Comparison of ENCODE assay signal across 9 mouse cellular contexts in the genomic region with DNA sequence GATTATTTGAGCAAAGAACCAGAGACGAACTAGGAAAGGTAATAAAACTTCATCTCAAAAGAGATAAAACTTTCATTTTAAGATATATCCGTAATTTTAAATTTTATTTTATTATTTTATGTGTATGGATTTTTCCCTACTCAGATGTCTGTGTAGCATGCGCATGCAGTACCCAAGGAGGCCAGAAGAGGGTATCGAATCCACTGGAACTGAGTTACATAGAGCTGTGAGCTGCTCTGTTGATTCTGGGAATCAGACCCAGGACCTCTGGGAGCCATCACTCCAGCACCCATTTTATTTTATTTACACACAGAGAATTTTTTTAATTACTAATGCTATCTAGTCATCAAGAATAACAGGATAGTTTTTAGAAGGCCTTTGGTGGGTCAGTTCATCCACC. TPM values are rescaled to one million over a fixed set of nuclear protein-coding genes. Genes with fewer than 3 reads are reported as not detected.
DNase-seq lines count a peak whose midpoint lies in the region; ATAC-seq and TF ChIP-seq lines count a peak whose summit lies in the region.
"Had no signal": no experiment of that assay in that cellular context is flagged by ENCODE, and none has a peak within 500 bp of the region (broad histone marks: within the 10 kb centered on the region; RNA-seq: fewer than 3 reads in every experiment).

No protein-coding gene starts in this region.

- H3K36me3 ChIP-seq in hindbrain, embryonic 14.5 days (replicated peaks; ENCODE audit: control insufficient read depth, insufficient read depth), result no peaks in the 10 kb centered on the region
- no peaks in the 10 kb centered on the region for H3K36me3 ChIP-seq in hindbrain, embryonic 12.5 days
- H3K36me3 ChIP-seq in kidney, postnatal 0 days (ENCODE audit: insufficient read depth, low read length), result no peaks in the 10 kb centered on the region

- H3K4me3 ChIP-seq in hindbrain, embryonic 14.5 days (replicated peaks; ENCODE audit: low read length), result no peak overlapping the region
- no peak overlapping the region for H3K4me3 ChIP-seq in hindbrain, embryonic 12.5 days
- no peak overlapping the region for H3K4me3 ChIP-seq in kidney, postnatal 0 days (replicated peaks; ENCODE audit: low read depth, low read length)
- H3K4me3 ChIP-seq: erythroblast, embryonic 14.5 days had no signal

- peak; percentile 65; the same call in 1 of the 2 replicates for TF ChIP-seq CTCF in brain, embryonic 14.5 days (IDR thresholded peaks at IDR 0.05; ENCODE audit: borderline replicate concordance, extremely low read depth, insufficient read depth, insufficient read length)
- TF ChIP-seq CTCF in kidney, postnatal 0 days (IDR thresholded peaks at IDR 0.05; ENCODE audit: low read depth), result peak; percentile 64

- no peak overlapping the region for H3K27ac ChIP-seq in hindbrain, embryonic 14.5 days
- H3K27ac ChIP-seq in hindbrain, embryonic 12.5 days, result no peak overlapping the region
- H3K27ac ChIP-seq in kidney, postnatal 0 days, result peak overlapping the region; percentile 82; the same call in 1 of the 2 replicates

- peak; percentile 59 for DNase-seq in hindbrain, embryonic 14.5 days (ENCODE audit: low spot score)
- DNase-seq in ES-CJ7 (ENCODE audit: low read depth, low spot score), result peak; percentile 60
- DNase-seq in brain, embryonic 14.5 days (ENCODE audit: low read depth), result peak; percentile 55
- no peak for DNase-seq in kidney, postnatal 0 days (ENCODE audit: low spot score)
- peak; percentile 17 to 30 for DNase-seq in natural killer cell, adult 2 months (ENCODE audit: low spot score in 2 of 2)
- no peak for DNase-seq in layer of hippocampus, adult 8-10 months (ENCODE audit: low spot score in 2 of 2)
- no peak for DNase-seq in heart, adult 9 months (ENCODE audit: low spot score in 2 of 2)

- TF ChIP-seq POLR2A in brain, embryonic 14.5 days (IDR thresholded peaks at IDR 0.05; ENCODE audit: borderline replicate concordance, extremely low read depth, insufficient read depth, insufficient read length, poor library complexity, severe bottlenecking), result no peak

- no peak overlapping the region for H3K9ac ChIP-seq in hindbrain, embryonic 14.5 days
- no peak overlapping the region for H3K9ac ChIP-seq in hindbrain, embryonic 12.5 days
- H3K9ac ChIP-seq in kidney, postnatal 0 days (ENCODE audit: low read depth, low read length), result no peak overlapping the region

- no peak for ATAC-seq in hindbrain, embryonic 14.5 days (ENCODE audit: low FRiP score)
- ATAC-seq in hindbrain, embryonic 12.5 days (ENCODE audit: low FRiP score), result no peak
- no peak for ATAC-seq in kidney, postnatal 0 days (replicated peaks; ENCODE audit: low FRiP score, low read depth)

- no peaks in the 10 kb centered on the region for H3K9me3 ChIP-seq in hindbrain, embryonic 14.5 days (ENCODE audit: control insufficient read depth, low read length)
- H3K9me3 ChIP-seq in hindbrain, embryonic 12.5 days (replicated peaks), result no peaks in the 10 kb centered on the region
- H3K9me3 ChIP-seq in kidney, postnatal 0 days (replicated peaks; ENCODE audit: low read length), result no peaks in the 10 kb centered on the region

- H3K4me2 ChIP-seq in hindbrain, embryonic 14.5 days (replicated peaks), result no peak overlapping the region
- no peak overlapping the region for H3K4me2 ChIP-seq in hindbrain, embryonic 12.5 days (replicated peaks)
- no peak overlapping the region for H3K4me2 ChIP-seq in kidney, postnatal 0 days (ENCODE audit: low read length)

- WGBS in hindbrain, embryonic 14.5 days, result 61% methylated on average over 4 of the region's 4 CpGs
- WGBS in hindbrain, embryonic 12.5 days, result 65% methylated on average over 4 of the region's 4 CpGs
- WGBS in kidney, postnatal 0 days, result 79% methylated on average over 4 of the region's 4 CpGs

- peaks cover 31% of the 10 kb centered on the region for H3K4me1 ChIP-seq in hindbrain, embryonic 14.5 days (replicated peaks; ENCODE audit: control insufficient read depth, insufficient read depth, low read length)
- H3K4me1 ChIP-seq in hindbrain, embryonic 12.5 days, result peaks cover 46% of the 10 kb centered on the region
- H3K4me1 ChIP-seq in kidney, postnatal 0 days (replicated peaks; ENCODE audit: insufficient read depth, low read length), result peaks cover 29% of the 10 kb centered on the region

- no peaks in the 10 kb centered on the region for H3K27me3 ChIP-seq in hindbrain, embryonic 14.5 days (ENCODE audit: control insufficient read depth, insufficient read depth, low read length)
- no peaks in the 10 kb centered on the region for H3K27me3 ChIP-seq in hindbrain, embryonic 12.5 days
- no peaks in the 10 kb centered on the region for H3K27me3 ChIP-seq in kidney, postnatal 0 days (ENCODE audit: insufficient read depth, low read length)

RNA-seq across cellular contexts. Expression of gene Tom1l2, which starts 45.9 kb away (rescaled TPM):
- polyA plus RNA-seq in hindbrain, embryonic 14.5 days (2014; fragmentation: Nextera tagmentation; extraction: Ambion mirVana), result 47.3 and 49.0 TPM in 2 replicates
- 40.8 and 45.4 TPM in 2 replicates for polyA plus RNA-seq in hindbrain, embryonic 12.5 days (2016; fragmentation: Nextera tagmentation; extraction: Ambion mirVana)
- polyA plus RNA-seq in brain, embryonic 14.5 days (2012; rRNA removed), result 69.3 and 82.1 TPM in 2 replicates
- 27.9 and 29.9 TPM in 2 replicates for polyA plus RNA-seq in kidney, postnatal 0 days (2015; fragmentation: Nextera tagmentation; extraction: Ambion mirVana)
- total RNA-seq in layer of hippocampus, adult 8-10 months (2022), result 100 to 1,000 TPM; 179 to 207 (median 191) TPM

RNA-seq across cellular contexts. Expression of gene Drc3, which starts 46.3 kb away (rescaled TPM):
- polyA plus RNA-seq in hindbrain, embryonic 14.5 days (2014; fragmentation: Nextera tagmentation; extraction: Ambion mirVana), result 6.1 and 6.9 TPM in 2 replicates
- 5.0 and 6.7 TPM in 2 replicates for polyA plus RNA-seq in hindbrain, embryonic 12.5 days (2016; fragmentation: Nextera tagmentation; extraction: Ambion mirVana)
- 6.0 and 7.1 TPM in 2 replicates for polyA plus RNA-seq in brain, embryonic 14.5 days (2012; rRNA removed)
- polyA plus RNA-seq in kidney, postnatal 0 days (2015; fragmentation: Nextera tagmentation; extraction: Ambion mirVana), result 2.1 and 2.2 TPM in 2 replicates
- total RNA-seq in layer of hippocampus, adult 8-10 months (2022), result 1 to 10 TPM; 7.3 to 8.5 (median 7.8) TPM
- polyA plus RNA-seq: erythroblast, embryonic 14.5 days had no signal

Comparison
In these comparisons a context has a peak if more than half of its experiments do, and no peak if none do; other contexts are left out.
1. DNase-seq: peak in hindbrain, embryonic 14.5 days (single experiment), ES-CJ7 (single experiment), brain, embryonic 14.5 days (single experiment) and natural killer cell, adult 2 months (2 of 2); none in kidney, postnatal 0 days (single experiment), layer of hippocampus, adult 8-10 months (0 of 2) and heart, adult 9 months (0 of 2).